Mouse (Mus musculus): ENCODE results near the gene Ltb4r1.

Ltb4r1 gene

GRCm38 (mm10) chr14:55765696-55766095, at the start of gene Ltb4r1:
Ltb4r1 (plus strand) TSS chr14:55765962.
- no peak for DNase-seq (ENCODE audit: low read depth, low spot score)

DNA sequence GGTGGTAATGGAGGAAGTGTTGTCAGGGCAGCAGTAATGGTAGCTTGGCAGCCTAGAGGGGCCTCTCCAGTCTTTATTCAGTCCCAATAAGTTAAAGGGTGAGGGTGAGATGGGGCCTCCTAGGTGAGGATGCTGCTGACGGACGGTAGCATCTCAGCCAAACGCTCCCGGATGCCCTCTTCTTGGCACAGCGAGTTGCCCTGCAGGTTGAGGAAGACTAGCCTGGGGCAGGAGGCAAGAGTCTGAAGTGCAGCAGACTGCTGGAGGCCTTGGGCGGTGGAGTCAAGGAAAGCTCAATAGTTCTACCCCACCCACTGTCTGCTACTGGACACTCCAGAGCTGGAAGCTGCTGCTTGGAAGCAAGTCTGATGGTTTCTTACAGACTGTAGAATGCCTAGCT, 49.5 kb upstream of the Ltb4r1 start:
- DNase-seq (ENCODE audit: low read depth, low spot score), result no peak

- DNase-seq (ENCODE audit: low read depth, low spot score), result no peak
Observed at GRCm38 (mm10) chr14:55716884-55717283, 48.9 kb upstream of the Ltb4r1 start.

- no peak for DNase-seq (ENCODE audit: low read depth, low spot score)
Observed at GRCm38 (mm10) chr14:55719737-55720136, 46.0 kb upstream of the Ltb4r1 start.

DNA sequence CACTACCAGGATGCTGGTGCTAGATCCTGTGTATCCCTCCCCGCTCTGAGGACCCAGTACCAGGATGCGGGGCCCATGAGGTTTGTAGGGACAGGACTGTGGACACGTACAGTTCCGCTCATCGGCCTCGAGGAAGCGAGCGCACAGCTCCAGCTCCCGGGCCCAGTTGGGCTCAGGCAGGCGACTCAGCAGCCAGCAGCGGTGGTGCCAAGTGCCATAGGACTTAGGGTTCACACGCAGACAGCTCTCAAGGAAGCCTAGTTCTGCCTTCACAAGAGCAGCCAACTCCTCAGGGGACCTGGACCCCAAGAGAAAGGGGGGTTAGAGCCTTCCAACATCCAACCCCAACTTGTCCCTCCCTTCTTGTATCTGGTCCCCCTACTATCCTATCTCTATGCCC, 45.1 kb upstream of the Ltb4r1 start:
- no peak for DNase-seq (ENCODE audit: low read depth, low spot score)

GRCm38 (mm10) chr14:55721076-55721475, 44.7 kb upstream of the Ltb4r1 start:
- no peak for DNase-seq (ENCODE audit: low read depth, low spot score)

- peak; percentile 86 for DNase-seq (ENCODE audit: low read depth, low spot score)
Observed at GRCm38 (mm10) chr14:55721700-55722437, 43.9 kb upstream of the Ltb4r1 start, which contains the start of gene Rabggta. Rabggta (minus strand) TSS chr14:55722263.

- no peak for DNase-seq (ENCODE audit: low read depth, low spot score)
Observed at GRCm38 (mm10) chr14:55722438-55722945, 43.3 kb upstream of the Ltb4r1 start.

DNA sequence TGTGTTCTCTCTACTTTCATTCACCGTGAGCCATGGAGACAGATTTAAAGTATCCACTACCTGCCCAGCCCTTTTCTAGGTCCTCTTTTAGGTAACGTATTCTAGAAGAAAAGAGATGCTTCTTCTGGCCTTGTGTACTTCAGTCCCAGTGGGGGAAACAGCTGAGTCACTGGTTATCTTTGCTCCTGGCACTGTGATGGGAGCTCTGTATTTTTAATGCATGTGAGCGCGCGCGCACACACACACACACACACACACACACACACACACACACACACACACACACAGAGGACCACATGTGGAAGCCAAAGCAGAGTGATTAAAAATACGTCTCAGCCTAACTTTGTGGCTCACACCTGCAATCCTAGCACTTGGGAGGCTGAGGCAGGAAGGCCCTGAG, 42.3 kb upstream of the Ltb4r1 start:
- DNase-seq (ENCODE audit: low read depth, low spot score), result no peak

- DNase-seq (ENCODE audit: low read depth, low spot score), result no peak
Observed at GRCm38 (mm10) chr14:55724411-55724871, 41.3 kb upstream of the Ltb4r1 start.

DNA sequence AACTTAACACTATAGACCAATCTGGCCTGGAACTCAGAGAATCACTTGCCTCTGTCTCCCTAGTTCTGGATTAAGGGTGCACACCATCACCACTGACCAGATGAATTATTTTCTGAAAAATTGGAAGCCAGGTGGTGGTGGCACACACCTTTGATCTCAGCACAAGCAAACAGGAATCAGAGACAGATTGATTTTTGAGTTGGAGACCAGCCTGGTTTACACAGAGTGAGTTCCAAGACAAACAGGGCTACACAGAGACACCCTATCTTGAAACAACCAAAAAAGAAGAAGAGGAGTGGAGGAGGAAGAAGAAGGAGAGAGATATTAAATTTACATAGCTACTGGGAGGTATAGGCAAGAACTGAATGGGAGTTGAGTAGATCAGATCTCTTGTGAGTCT, 39.5 kb upstream of the Ltb4r1 start:
- DNase-seq (ENCODE audit: low read depth, low spot score), result no peak

GRCm38 (mm10) chr14:55727889-55728685, 37.7 kb upstream of the Ltb4r1 start:
- DNase-seq (ENCODE audit: low read depth, low spot score), result no peak

DNA sequence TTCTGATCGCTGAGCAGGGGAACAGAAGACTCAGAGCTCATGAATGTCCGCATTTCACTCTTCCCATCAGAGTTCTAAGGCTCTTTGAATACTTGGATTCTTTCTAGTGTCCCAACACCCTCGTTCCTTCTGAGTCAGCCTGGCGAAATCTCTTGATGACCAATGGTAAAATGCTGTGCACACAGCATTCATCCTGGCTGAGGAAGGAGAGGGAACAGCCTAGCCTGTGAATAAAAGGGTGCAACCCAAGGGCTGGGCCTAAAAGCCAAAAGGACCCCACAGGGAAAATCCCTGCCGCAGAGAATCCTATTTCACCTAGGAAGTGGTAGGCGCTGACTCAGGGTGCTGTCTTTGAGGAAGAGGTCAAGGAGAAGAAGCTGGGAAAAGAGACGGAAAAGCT, 35.6 kb upstream of the Ltb4r1 start:
- DNase-seq (ENCODE audit: low read depth, low spot score), result no peak

DNA sequence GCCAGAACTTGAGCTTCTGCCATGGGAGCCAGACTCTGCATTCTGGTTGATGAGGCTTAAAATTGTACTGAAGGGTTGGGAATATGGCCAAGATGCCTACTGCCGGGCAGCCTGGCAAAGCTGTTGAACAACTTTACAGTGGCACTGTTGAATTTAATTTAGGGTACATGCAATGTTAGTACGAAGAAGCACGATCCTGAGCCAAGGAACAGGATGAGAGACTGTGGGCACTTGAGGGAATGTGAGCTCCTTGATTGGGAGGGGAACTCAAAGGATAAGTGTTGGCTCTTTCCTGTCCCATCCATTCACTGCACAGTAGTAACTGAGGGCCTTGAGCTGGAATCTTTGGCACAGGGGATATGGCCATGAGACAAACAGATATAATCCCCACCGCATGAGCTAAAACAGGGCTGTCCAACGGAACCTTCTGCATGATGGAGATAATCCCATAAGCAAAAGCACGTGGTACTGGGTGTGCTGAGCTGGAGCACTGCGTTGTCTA, 35.2 kb upstream of the Ltb4r1 start:
- DNase-seq (ENCODE audit: low read depth, low spot score), result peak; percentile 55

- no peak for DNase-seq (ENCODE audit: low read depth, low spot score)
Observed at GRCm38 (mm10) chr14:55733889-55734288, 31.9 kb upstream of the Ltb4r1 start.

- DNase-seq (ENCODE audit: low read depth, low spot score), result no peak
Observed at GRCm38 (mm10) chr14:55734869-55735268, 30.9 kb upstream of the Ltb4r1 start.

GRCm38 (mm10) chr14:55735334-55735733, 30.4 kb upstream of the Ltb4r1 start:
- DNase-seq (ENCODE audit: low read depth, low spot score), result no peak

DNA sequence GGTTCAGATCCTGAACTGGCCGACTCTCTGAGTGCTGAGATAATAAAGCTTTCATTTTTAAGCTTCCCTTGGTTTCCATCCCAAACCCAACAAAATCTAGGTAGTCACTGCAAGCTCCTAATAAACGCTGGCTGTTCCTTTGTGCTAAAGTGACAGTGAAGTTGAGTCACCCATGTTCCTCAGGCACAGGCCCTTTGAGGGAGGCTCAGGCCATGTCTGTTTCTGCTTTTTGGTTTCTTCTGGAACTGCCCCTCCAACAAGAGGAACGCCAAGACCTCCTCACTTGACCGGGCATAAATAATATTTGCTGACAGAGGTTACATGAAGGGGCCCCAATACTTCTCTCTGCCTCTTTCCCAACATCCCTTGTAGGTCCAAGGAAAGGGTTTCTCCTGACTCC, 30.0 kb upstream of the Ltb4r1 start:
- no peak for DNase-seq (ENCODE audit: low read depth, low spot score)

GRCm38 (mm10) chr14:55737086-55737687, 28.6 kb upstream of the Ltb4r1 start:
- no peak for DNase-seq (ENCODE audit: low read depth, low spot score)

DNA sequence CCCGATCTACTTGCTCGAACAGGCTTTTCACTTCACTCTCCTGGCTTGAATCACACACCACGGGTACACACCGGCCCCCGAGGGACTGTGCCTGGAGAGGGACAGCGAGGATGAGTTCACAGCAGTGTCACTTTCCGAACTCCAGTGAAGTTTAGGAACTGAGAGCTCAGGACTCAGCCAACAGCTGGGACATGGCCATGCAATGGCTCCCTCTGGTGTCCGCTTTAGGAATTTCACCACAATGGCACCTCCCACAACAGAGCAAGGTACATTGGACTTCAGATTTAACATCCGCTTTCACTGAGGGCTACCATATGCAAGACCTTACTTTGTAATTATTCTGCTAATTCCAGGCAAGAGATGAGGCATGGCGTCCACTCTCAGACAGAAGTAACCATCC, 22.1 kb upstream of the Ltb4r1 start:
- no peak for DNase-seq (ENCODE audit: low read depth, low spot score)

DNA sequence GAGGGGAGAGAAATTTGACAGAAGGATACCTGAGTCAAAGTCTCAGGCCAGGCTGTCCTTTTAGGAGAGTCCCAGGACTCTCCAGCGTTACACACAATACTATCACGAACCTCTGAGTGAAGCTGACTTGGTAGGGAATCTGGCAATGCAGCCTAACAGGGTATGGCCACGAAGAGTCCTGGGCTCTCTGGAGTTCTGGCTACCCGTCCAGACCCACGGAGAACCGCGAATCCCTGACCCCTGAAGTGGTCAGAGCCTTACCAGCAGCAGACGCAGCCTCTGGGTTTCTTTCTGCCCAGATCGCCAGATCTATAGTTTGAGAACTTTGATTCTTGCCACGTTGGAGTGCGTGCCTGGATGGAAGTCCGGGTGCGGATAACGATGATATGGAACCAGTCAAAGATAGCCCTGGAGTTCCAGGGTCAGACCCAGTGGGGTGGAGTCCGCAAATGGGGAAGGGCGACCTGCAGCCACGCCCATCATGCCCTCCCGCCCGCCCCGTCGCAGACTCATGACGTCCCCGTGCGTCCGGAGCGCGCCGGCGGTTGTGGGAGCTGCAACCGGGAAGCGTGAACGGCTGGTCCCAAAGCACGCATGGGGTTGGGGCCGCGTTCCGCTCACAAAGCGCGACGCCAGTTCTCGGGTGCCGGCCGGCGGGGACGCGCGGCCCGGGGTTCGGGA, 20.4 kb upstream of the Ltb4r1 start, which contains the start of the genes Dhrs1 and Nop9:
Gene Dhrs1 (minus strand): TSS at position 511 of the 681 bp plus-strand sequence.
Gene Nop9 (plus strand): TSS at position 514 of the 681 bp plus-strand sequence.
- no peak for DNase-seq (ENCODE audit: low read depth, low spot score)

Data from brain, embryonic 18.5 days (tissue).